Mouse (Mus musculus): ENCODE data around the gene Trpc1. TPM values are rescaled to one million over a fixed set of nuclear protein-coding genes. Genes with fewer than 3 reads are reported as not detected.

Gene Trpc1
- total RNA-seq, 2 experiments from 2014 or later, result 0.57 to 0.79 TPM

Other genes starting within 250 kb of the Trpc1 start
- gene U2surp, start 238.4 kb downstream of the Trpc1 start, total RNA-seq (2021), result 10 to 100 TPM; 17.8 to 25.9 TPM
- 1 to 10 TPM; 3.6 to 4.1 TPM for gene Paqr9, start 190.7 kb downstream of the Trpc1 start, total RNA-seq (2021)
- gene Pcolce2, start 112.8 kb downstream of the Trpc1 start, total RNA-seq (2021), result 1 to 10 TPM; 3.8 to 8.5 TPM
- gene Pls1, start 94.9 kb upstream of the Trpc1 start, total RNA-seq (2021), result not detected
- gene Atr, start 107.2 kb upstream of the Trpc1 start, total RNA-seq (2021), result 1 to 10 TPM; 3.6 to 4.4 TPM
- gene Xrn1, start 204.4 kb upstream of the Trpc1 start, total RNA-seq (2021), result 10 to 100 TPM in 1 of 2 experiments, 1 to 10 TPM in 1; 7.7 to 10.6 TPM